Mouse (Mus musculus) urinary bladder, adult 2 months (tissue): ENCODE measurements around the gene Myo16. TPM values are rescaled to one million over a fixed set of nuclear protein-coding genes. Genes with fewer than 3 reads are reported as not detected.

Experiments used
- DNase-seq: peaks from one replicate; pipeline ENCODE4 v3.0.0; 2022; ENCODE audit warnings: low spot score
- polyA plus RNA-seq: library from polyadenylated mRNA; depleted of rRNA; stranded (reverse); fragments of >200 nt; gene quantifications from 2 replicates; pipeline ENCODE4 v1.2.3, GENCODE M21; 2012; rRNA removed

Myo16 gene
- polyA plus RNA-seq, 1 experiment = 0.15 TPM

- no peak for DNase-seq
These were observed 518.3 kb downstream of the Myo16 start for GRCm38 (mm10) chr8:10671862-10672548.

- DNase-seq = no peak
These were observed 524.2 kb downstream of the Myo16 start for GRCm38 (mm10) chr8:10677840-10678410.

- DNase-seq = no peak
These were observed 528.2 kb downstream of the Myo16 start for GRCm38 (mm10) chr8:10681926-10682325.

GRCm38 (mm10) chr8:10683088-10683487 is 529.4 kb downstream of the Myo16 start:
- DNase-seq = no peak

Other genes starting within 250 kb of the Myo16 start
- gene Lig4, start 176.2 kb upstream of the Myo16 start, polyA plus RNA-seq = 4.6 and 4.7 TPM in 2 replicates
- 12.3 and 13.5 TPM in 2 replicates for gene Abhd13, start 176.2 kb upstream of the Myo16 start, polyA plus RNA-seq
- 13.0 and 17.8 TPM in 2 replicates for gene Tnfsf13b, start 147.4 kb upstream of the Myo16 start, polyA plus RNA-seq